Mouse (Mus musculus): ENCODE results near the gene Alk.

GRCm38 (mm10) chr17:72043667-72044390 is 560.6 kb downstream of the Alk start:
- TF ChIP-seq POLR2A (IDR thresholded peaks at IDR 0.05; ENCODE audit: control insufficient read depth in 1 of 2, insufficient read depth in 1 of 2, low read depth in 1 of 2, low read length in 2 of 2, poor library complexity in 1 of 2): no peak
- no peak for TF ChIP-seq USF1 (IDR thresholded peaks at IDR 0.05; ENCODE audit: low read depth, low read length)
- TF ChIP-seq MEF2A (IDR thresholded peaks at IDR 0.05; ENCODE audit: extremely low read depth, insufficient replicate concordance, low read depth, low read length, poor library complexity, severe bottlenecking): no peak
- TF ChIP-seq POLR2AphosphoS5 (IDR thresholded peaks at IDR 0.05; ENCODE audit: borderline replicate concordance, low read depth, low read length): no peak
- no peak for TF ChIP-seq MXI1 (IDR thresholded peaks at IDR 0.05; ENCODE audit: low read depth, low read length)
- no peak for TF ChIP-seq E2F4 (IDR thresholded peaks at IDR 0.05; ENCODE audit: borderline replicate concordance, low read depth, low read length)
- no peak for TF ChIP-seq CTCF (IDR thresholded peaks at IDR 0.05 in 2 of 3, conservative IDR thresholded peaks at IDR 0.05 in 1 of 3; ENCODE audit: control insufficient read depth in 1 of 3, insufficient read depth in 1 of 3, low read depth in 2 of 3, low read length in 3 of 3, poor library complexity in 1 of 3, severe bottlenecking in 1 of 3)
- no peak for TF ChIP-seq ELF1 (IDR thresholded peaks at IDR 0.05; ENCODE audit: low read depth, low read length)
- TF ChIP-seq EP300 (IDR thresholded peaks at IDR 0.05; ENCODE audit: low read depth in 1 of 2, low read length in 2 of 2): no peak

All from MEL (cell line).